Mouse (Mus musculus) 3134 (cell line): ENCODE measurements around the gene Cygb.
A peak's percentile ranks its signal among the peaks of the same experiment; 100 is the strongest.
"Not testable (repeated sequence)": the region's sequence is repeated elsewhere in the genome, so short reads cannot be mapped to it uniquely, and the experiment has no call there.

Experiments
- DNase-seq: peaks from one replicate; pipeline ENCODE4 v3.0.0-alpha.2; 2011; ENCODE audit warnings: low spot score; ENCODE audit not compliant: insufficient read length; ENCODE audit errors: extremely low read depth

Cygb gene

DNA sequence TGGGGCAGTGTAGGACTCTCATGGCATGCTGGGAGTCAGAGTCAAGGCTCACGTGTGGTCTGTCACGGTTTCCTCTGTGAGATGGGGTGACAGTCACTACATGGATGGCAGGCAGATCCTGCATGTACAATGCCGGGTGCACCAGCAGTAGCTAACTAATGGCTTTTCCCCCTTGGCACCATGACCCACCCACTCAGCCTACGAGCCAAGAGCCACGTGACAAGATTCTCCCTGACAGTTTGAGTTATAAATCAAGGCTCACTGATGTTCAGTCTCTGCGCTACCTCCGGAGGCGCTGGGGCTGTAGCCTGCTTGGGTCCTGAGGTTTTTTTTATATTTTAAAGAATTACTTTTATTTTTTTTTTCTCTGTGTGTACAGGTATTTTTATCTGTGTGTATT lies 34.6 kb downstream of the Cygb start:
- DNase-seq: no peak

GRCm38 (mm10) chr11:116619156-116619555 lies 35.0 kb downstream of the Cygb start:
- no peak for DNase-seq

GRCm38 (mm10) chr11:116618666-116619065 lies 35.4 kb downstream of the Cygb start:
- DNase-seq: no peak

DNA sequence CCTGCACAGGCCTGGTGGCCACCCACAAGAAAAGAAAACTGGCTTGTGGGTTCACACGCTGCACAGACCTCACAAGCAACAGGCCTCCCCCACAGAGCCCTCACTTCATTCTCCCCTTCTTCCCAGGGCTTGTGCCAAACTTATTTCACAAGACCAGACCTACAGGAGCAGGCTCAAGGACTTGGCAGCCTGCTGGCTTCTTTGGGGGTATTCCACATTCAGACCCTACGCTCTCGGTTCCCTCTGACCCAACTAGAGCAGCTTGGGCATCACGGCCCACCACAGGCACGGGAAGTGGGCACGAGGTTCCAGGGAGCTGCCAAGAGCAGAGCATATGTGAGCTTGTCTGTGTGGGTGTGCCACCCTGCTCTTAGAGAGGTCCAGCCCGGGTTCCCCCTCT lies 36.5 kb downstream of the Cygb start:
- peak; percentile 66 for DNase-seq

DNA sequence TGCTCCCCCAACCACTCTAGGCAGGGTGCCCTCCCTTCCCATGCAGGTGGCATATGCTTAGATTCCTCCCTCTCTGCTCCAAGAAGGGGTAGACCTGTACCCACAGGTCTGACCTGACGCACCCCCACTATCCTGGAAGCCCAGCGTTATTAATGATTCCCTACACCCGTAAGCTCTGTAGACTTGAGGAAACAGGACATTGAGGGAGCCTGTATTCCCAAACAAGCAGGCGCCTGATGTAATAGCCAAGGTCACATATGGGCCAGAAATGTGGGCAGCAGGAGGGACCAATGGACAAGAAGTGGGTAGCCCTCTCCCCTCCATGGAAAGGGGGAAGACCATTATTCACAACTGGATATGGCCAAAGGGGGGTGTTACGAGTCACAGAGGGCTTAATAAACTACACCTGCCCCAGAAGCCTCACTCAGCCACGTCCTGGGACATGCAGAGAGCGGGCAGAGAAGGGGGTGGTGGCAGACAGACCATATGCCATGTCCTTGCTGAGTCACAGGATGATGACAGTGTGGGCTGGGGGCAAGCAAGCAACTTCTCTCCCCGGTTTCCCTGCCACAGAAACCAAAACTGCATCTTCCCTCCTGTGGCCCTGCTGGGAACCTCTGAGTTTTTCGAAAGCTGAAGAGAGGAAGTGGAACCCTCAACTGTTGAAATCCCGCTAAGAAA lies 37.5 kb downstream of the Cygb start:
- DNase-seq: no peak

DNA sequence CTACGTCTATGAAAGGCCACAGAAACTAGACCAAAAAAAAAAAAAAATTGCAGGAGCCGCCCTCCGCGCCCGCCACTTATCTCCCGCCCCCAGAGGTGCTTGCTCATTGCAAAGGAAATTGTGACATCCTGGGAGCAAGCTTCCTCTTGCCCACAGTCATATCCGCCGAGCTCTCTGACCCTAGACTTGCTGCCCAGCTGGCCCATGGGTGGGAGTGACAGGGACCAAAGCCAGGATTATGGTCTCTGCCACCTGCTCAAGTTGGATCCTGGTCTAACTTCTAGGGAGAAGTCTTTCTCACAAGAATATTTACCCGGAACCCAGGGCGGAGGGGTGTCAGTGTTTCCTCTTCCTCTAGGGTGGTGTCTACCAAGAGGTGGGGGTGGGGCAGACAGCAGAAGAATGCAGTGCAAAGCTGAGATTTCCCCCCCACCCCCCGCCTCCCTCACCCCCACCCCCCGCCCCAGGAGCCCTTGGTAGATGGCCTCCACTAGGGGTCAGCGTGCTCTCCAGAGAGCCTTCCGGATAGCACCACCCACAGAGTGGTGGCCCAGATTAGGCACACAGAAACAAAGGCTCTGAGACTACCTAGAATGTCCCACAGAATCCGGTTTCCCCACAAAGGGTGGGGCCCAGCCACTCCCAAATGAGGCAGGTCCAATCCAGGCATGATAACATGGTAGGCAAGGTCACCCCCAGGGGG lies 38.2 kb downstream of the Cygb start:
- peak; percentile 68 for DNase-seq

- no peak for DNase-seq
Observed at GRCm38 (mm10) chr11:116613234-116613633, 40.9 kb downstream of the Cygb start.

- no peak for DNase-seq
Observed at GRCm38 (mm10) chr11:116612554-116612953, 41.6 kb downstream of the Cygb start.

GRCm38 (mm10) chr11:116611883-116612282 lies 42.2 kb downstream of the Cygb start:
- no peak for DNase-seq

GRCm38 (mm10) chr11:116611168-116611567 lies 42.9 kb downstream of the Cygb start:
- not testable (repeated sequence) for DNase-seq

DNA sequence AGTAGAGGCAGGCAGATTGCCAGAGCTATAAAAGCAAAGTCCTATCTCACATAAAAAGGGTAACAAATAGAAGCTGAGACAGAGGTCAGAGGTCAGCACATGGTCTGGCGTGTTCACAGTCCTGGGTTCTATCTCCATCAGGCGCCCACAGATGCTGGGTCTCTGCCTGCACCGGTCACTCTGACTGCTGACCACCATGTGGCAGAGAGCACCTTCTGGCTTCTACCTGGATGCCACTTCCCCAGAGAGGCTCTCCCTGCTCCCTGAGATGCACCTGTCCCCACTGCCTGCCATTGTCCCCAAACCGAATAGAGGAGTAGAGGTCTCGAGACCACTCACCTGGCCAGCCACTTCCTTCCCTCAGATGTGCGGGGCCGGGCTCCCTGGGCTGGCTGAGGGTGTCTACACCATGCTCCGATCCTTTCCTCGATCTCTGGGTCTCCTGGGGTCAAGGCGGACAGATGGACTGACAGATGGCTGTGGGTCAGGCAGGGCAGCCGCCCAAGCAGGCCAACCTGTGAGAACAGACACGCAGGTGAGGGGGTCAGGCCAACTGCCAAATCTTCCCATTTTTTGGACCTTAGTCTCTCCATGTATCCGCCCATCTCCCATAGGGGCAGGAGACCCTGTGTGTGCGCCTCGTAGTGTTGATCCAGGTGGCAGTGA lies 44.0 kb downstream of the Cygb start:
- DNase-seq: no peak

GRCm38 (mm10) chr11:116607717-116608116 lies 46.4 kb downstream of the Cygb start:
- no peak for DNase-seq

- DNase-seq: no peak
Observed at GRCm38 (mm10) chr11:116604097-116604496, 50.0 kb downstream of the Cygb start.

- no peak for DNase-seq
Observed at GRCm38 (mm10) chr11:116603339-116603738, 50.8 kb downstream of the Cygb start.

DNA sequence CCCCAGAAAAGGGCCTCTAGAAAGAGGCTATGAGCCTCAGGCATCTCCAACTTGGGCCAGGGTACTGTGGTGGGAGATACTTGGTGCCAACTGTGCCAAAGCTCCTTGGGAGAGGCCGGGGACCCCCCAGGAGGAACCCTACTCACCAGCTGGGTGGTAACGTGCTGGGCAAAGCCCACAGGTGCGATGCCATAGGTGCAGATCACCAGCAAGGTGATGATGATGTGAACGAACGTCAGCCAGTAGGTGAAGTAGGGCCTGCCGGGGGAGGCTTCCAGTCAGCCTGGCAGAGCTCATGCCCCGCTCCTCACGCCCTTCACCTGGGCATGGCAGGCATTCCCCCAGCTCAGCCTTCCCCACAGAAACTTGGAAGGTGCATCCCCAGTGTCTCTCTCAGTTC lies 52.1 kb downstream of the Cygb start:
- DNase-seq: no peak

- DNase-seq: no peak
Observed at GRCm38 (mm10) chr11:116601166-116601565, 52.9 kb downstream of the Cygb start.

DNA sequence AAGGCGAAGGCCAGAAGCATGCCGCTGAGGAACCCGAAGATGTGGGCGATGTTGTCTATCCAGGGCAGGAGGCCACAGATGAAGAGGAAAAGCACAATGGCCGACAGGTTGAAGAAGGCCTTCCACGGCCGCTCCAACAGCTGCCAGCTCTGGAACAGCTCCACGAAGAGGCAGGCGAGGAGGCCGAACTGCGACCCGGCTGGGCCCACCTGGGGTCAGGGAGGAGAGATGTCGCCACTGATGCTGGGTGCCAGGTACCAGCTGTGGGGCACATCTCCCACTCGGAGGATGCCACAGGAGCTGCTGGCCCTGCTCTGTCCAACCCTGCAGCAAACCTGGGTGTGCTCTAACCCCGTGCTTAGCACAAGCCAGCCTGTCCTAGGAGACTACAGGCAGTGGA lies 54.9 kb downstream of the Cygb start:
- DNase-seq: no peak

DNA sequence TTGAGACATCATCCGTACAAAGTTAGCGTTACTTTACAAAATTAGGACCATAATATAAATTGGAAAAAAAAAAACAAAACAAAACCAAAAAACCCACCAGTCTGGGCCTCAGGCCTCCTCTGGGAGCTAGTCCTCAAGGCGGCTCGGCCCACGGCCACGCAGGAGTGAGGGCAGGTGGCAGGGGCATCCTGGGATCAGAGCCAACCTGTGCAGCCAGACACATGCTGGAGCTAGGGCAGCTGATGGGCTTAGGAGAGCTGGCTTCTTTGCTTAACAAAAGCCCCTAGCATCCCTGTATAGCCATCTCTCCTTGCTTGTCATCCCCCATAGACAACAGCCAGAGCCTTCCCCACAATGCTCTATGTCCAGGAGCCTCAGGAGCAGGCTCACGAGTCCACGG lies 55.9 kb downstream of the Cygb start:
- DNase-seq: no peak

DNA sequence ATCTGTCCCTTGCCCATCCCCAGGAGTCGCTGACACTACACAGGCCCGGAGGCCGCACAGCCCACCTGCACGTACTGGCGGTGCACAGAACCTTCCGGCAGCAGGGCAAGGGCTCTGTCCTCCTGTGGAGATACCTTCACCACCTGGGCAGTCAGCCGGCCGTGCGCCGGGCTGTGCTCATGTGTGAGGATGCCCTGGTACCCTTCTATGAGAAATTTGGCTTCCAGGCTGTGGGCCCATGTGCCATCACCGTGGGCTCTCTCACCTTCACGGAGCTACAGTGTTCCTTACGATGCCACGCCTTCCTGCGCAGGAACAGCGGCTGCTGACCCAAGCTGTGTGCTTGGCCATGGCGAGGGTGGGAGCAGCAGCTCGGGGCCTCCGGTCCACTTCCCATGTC lies 57.3 kb downstream of the Cygb start:
- no peak for DNase-seq
